Mouse (Mus musculus): ENCODE measurements around the gene Erbb3. TPM values are rescaled to one million over a fixed set of nuclear protein-coding genes. Genes with fewer than 3 reads are reported as not detected.
"Not testable (repeated sequence)": the region's sequence is repeated elsewhere in the genome, so short reads cannot be mapped to it uniquely, and the experiment has no call there.

Erbb3 gene
- total RNA-seq, 1 experiment from 2014 or later, result 9.1 TPM

DNA sequence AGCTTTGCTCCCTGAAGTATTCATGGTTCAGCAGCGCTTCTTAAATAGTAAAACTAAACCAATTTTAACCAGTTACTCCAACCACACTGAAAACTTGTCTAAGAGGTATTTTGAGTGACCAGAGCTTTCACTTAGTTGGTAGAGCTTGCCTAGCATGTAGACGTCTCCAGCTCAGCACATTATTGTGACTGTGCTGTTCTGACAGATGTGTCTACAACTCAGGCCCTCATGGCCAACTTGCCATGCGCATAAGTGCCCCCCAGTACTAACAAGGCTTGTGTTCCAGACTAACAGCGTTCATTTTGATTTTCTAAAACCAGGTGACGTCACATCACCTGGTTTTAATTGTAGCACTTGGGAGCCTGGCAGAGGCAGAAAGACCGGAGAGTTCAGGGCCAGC, 32.5 kb downstream of the Erbb3 start:
- DNase-seq, result no peak

DNA sequence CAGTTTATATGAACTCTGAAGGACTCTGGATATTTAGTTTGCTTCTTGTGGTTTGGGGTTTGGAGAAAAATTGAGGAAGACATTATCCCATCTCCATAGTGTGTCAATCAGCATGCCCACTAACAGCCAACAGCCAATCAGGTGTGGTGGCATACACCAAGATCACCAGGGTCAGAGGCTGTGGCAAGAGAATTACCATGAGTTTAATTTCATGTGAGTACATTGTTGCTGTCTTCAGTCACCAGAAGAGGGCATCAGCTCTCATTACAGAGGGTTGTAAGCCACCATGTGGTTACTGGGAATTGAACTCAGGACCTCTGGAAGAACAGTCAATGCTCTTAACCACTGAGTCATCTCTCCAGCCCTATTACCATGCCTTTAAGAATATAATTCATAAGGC, 33.2 kb downstream of the Erbb3 start:
- no peak for DNase-seq

- not testable (repeated sequence) for DNase-seq
Observed at GRCm38 (mm10) chr10:128555567-128555966, 33.9 kb downstream of the Erbb3 start.

- not testable (repeated sequence) for DNase-seq
Observed at GRCm38 (mm10) chr10:128550144-128550823, 39.2 kb downstream of the Erbb3 start.

DNA sequence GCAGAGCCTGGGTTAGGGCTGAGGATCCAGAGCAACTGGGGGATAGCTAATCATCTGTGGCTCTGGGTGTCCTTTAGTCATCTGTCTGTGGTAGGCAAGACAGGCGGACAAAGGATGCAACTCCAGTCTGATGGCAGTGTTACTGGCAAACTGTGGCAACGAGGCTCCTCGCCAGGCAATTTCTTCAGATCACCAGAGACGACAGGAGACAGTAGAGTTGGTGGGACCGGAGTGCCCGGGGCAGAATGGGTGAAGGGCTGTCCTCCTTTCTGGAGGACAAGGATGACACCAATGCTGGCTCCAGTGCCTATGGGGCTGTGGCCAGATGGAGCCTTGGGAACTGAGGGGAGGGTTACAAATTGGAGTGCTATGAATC, 39.8 kb downstream of the Erbb3 start:
- DNase-seq, result peak; percentile 18

GRCm38 (mm10) chr10:128548947-128549681, 40.3 kb downstream of the Erbb3 start, which contains the start of gene Rpl41:
Gene Rpl41, minus strand, starts transcription at chr10:128549305.
- peak; percentile 96 for DNase-seq

GRCm38 (mm10) chr10:128548051-128548791, 41.2 kb downstream of the Erbb3 start:
- not testable (repeated sequence) for DNase-seq

GRCm38 (mm10) chr10:128547361-128548032, 42.0 kb downstream of the Erbb3 start, which contains the start of gene Zc3h10:
Gene Zc3h10, minus strand, starts transcription at chr10:128547774.
- DNase-seq, result peak; percentile 96

DNA sequence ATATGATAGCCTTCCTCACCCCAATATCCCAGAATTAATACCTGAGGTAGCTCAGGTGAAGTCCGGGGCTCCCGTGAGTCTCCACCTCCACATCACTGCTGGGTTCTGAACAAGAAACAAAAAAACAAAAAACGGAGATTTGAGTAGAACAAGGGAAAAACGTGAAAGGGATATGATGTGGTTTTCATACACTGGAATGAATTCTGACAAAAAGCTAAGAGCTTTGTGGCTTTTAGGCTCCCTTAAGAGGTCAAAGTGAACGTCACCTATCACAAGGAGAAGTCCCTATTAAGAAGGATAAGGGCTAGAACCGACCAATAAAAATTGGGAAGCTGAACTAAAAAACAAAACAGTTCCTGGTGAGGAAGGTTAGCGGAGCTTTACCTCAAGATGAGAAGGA, 42.7 kb downstream of the Erbb3 start:
- no peak for DNase-seq

DNA sequence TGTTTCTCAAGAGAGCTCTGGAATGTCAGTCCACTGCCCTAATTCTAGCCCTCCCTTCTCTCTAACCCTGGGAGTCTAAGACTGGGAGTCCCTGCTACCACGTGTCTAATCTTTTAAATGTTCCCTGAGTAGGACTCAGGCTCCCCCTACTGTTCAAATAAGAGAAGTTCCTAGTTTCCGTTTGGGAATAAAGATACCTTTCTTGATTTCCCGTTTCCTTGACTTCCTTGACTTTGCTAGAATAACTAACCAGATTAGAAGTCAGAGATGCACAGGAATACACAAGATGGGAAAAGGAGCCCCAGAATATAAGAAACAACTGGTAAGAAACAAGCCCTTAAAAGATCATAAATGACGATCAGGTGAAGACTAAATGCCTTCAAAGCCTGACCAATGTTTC, 43.1 kb downstream of the Erbb3 start:
- DNase-seq, result peak; percentile 40

DNA sequence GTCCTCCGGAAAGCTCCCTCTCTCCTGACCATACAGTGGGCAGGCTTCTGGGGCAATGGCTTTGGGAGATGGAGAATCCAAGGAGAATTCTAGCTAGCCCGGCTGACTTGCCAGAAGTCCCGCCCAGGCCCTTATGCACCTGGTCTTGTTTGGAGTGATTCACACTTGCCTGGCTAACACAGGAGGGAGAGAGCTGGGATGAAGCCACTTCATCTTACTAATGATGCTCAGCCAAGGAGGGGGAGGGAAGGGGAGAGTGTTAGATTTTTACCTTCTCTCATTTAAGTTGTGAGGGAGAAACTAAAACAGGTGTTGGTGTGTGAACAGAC, 43.9 kb downstream of the Erbb3 start:
- no peak for DNase-seq

GRCm38 (mm10) chr10:128544674-128545569, 44.5 kb downstream of the Erbb3 start:
- no peak for DNase-seq

GRCm38 (mm10) chr10:128544151-128544657, 45.2 kb downstream of the Erbb3 start:
- no peak for DNase-seq

- no peak for DNase-seq
Observed at GRCm38 (mm10) chr10:128543100-128543499, 46.4 kb downstream of the Erbb3 start.

- no peak for DNase-seq
Observed at GRCm38 (mm10) chr10:128538340-128538870, 51.0 kb downstream of the Erbb3 start.

DNA sequence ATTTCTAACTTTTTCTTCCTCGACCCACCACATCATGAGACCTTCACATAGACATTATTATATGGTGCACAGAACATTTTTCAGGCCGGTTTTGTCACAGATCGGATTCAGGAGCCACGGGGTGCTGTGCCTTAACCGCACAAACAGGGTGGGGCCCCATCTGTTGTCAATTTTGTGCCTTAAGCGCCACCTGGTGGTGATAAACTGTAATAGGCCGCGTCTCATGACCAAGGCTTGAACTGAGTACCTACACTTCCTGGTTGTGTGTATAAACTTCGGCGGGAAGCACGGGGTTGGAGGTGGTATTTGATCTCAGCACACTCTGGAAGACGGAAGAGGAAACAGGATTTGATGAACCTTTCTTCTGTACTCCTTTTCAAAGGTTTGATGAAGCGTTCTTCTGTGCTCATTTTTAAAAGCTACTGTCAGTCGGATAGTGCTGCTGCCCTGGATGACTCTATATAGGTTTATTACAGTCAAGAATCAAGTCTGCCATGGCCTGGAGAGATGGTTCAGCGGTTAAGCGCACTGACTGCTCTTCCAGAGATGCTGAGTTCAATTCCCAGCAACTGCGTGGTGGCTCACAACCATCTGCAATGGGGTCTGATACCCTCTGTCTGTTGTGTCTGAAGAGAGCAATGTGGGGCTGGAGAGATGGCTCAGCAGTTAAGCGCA, 53.0 kb downstream of the Erbb3 start:
- DNase-seq, result peak; percentile 91

DNA sequence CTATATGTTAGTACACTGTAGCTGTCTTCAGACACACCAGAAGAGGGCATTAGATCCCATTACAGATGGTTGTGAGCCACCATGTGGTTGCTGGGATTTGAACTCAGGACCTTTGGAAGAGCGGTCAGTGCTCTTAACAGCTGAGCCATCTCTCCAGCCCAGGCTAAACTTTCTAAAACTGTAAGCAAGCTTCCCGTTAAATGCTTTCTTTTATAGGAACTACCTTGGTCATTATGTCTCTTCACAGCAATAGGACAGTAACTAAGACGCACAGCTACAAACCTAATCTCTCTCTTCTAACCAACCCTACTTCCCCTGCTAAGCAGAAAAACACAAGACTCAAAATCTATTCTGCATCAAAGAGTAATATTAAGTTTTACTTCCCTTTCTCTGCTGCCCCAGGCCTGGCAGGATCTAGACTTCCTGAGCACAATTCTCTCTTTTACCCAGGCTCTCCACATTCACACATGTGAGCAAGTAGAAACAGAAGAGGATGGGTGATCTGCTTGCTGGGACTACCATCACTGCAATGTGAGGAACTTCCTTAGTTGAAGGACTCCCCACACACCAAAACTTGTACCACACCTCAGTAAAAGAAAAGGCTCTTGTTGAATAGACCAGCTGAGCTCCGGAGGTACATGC, 53.7 kb downstream of the Erbb3 start:
- no peak for DNase-seq

- DNase-seq, result no peak
Observed at GRCm38 (mm10) chr10:128535206-128535605, 54.2 kb downstream of the Erbb3 start.
